ENCODE assay signal across 8 mouse cellular contexts in genomic region chr12:57229703-57230102, GRCm38 (mm10). TPM values are rescaled to one million over a fixed set of nuclear protein-coding genes. Genes with fewer than 3 reads are reported as not detected.
DNase-seq lines count a peak whose midpoint lies in the region; ATAC-seq and TF ChIP-seq lines count a peak whose summit lies in the region.

No protein-coding gene starts in this region.

- peak overlapping the region; percentile 65 for H3K4me3 ChIP-seq in heart, embryonic 16.5 days (ENCODE audit: low read length)
- H3K4me3 ChIP-seq in bone marrow macrophage, adult 2 months (ENCODE audit: insufficient read depth, low read length) = peak overlapping the region; percentile 54
- peak overlapping the region; percentile 86 for H3K4me3 ChIP-seq in hindbrain, embryonic 14.5 days (replicated peaks; ENCODE audit: low read length)
- H3K4me3 ChIP-seq in midbrain, embryonic 11.5 days (ENCODE audit: low read depth, low read length) = peak overlapping the region; percentile 77

- TF ChIP-seq POLR2A in bone marrow macrophage, adult 2 months (IDR thresholded peaks at IDR 0.05; ENCODE audit: borderline replicate concordance, low read depth, low read length) = no peak

- H3K4me1 ChIP-seq in heart, embryonic 16.5 days (ENCODE audit: control insufficient read depth, insufficient read depth, low read length) = peaks cover 8% of the 10 kb centered on the region
- peaks cover 8% of the 10 kb centered on the region for H3K4me1 ChIP-seq in bone marrow macrophage, adult 2 months (ENCODE audit: control insufficient read depth, insufficient read depth, low read length)
- peaks cover 10% of the 10 kb centered on the region for H3K4me1 ChIP-seq in hindbrain, embryonic 14.5 days (replicated peaks; ENCODE audit: control insufficient read depth, insufficient read depth, low read length)
- H3K4me1 ChIP-seq in midbrain, embryonic 11.5 days (ENCODE audit: control insufficient read depth, insufficient read depth, low read length) = no peaks in the 10 kb centered on the region

- DNase-seq in heart, adult 18-20 months = no peak
- no peak for DNase-seq in hindbrain, embryonic 14.5 days (ENCODE audit: low spot score)
- no peak for DNase-seq in midbrain, embryonic 11.5 days (ENCODE audit: low spot score, missing footprints)
- DNase-seq in frontal cortex, adult 2 months (ENCODE audit: extremely low spot score in 1 of 2, low spot score in 1 of 2) = no peak
- DNase-seq in retina, postnatal 1 day = no peak
- DNase-seq in ovary, postnatal 36 days (ENCODE audit: low spot score) = no peak

- TF ChIP-seq CTCF in bone marrow macrophage, adult 2 months (IDR thresholded peaks at IDR 0.05; ENCODE audit: low read depth, low read length) = no peak

- H3K36me3 ChIP-seq in heart, embryonic 16.5 days (ENCODE audit: control insufficient read depth, insufficient read depth) = no peaks in the 10 kb centered on the region
- no peaks in the 10 kb centered on the region for H3K36me3 ChIP-seq in hindbrain, embryonic 14.5 days (replicated peaks; ENCODE audit: control insufficient read depth, insufficient read depth)
- no peaks in the 10 kb centered on the region for H3K36me3 ChIP-seq in midbrain, embryonic 11.5 days (ENCODE audit: control insufficient read depth, insufficient read depth, low read length)

- H3K9me3 ChIP-seq in heart, embryonic 16.5 days (replicated peaks; ENCODE audit: control insufficient read depth, low read length) = no peaks in the 10 kb centered on the region
- H3K9me3 ChIP-seq in hindbrain, embryonic 14.5 days (ENCODE audit: control insufficient read depth, low read length) = no peaks in the 10 kb centered on the region
- no peaks in the 10 kb centered on the region for H3K9me3 ChIP-seq in midbrain, embryonic 11.5 days (ENCODE audit: control insufficient read depth, low read length)

- H3K9ac ChIP-seq in heart, embryonic 16.5 days (ENCODE audit: low read length) = peak overlapping the region; percentile 75
- peak overlapping the region; percentile 53 for H3K9ac ChIP-seq in hindbrain, embryonic 14.5 days
- H3K9ac ChIP-seq in midbrain, embryonic 11.5 days (ENCODE audit: low read length) = peak overlapping the region; percentile 88

- H3K27ac ChIP-seq in heart, embryonic 16.5 days (ENCODE audit: low read length) = peak overlapping the region; percentile 86
- peak overlapping the region; percentile 38 for H3K27ac ChIP-seq in bone marrow macrophage, adult 2 months (ENCODE audit: insufficient read depth, low read depth, low read length)
- H3K27ac ChIP-seq in hindbrain, embryonic 14.5 days = peak overlapping the region; percentile 83
- no peak overlapping the region for H3K27ac ChIP-seq in midbrain, embryonic 11.5 days (ENCODE audit: low read depth, low read length)

- 20% methylated on average over 4 of the region's 4 CpGs for WGBS in heart, embryonic 16.5 days
- WGBS in hindbrain, embryonic 14.5 days = 41% methylated on average over 4 of the region's 4 CpGs
- WGBS in midbrain, embryonic 11.5 days = 32% methylated on average over 4 of the region's 4 CpGs

- peak overlapping the region; percentile 60 for H3K4me2 ChIP-seq in heart, embryonic 16.5 days (ENCODE audit: low read depth, low read length)
- peak overlapping the region; percentile 69 for H3K4me2 ChIP-seq in hindbrain, embryonic 14.5 days (replicated peaks)
- peak overlapping the region; percentile 68 for H3K4me2 ChIP-seq in midbrain, embryonic 11.5 days

- H3K27me3 ChIP-seq in heart, embryonic 16.5 days (ENCODE audit: control insufficient read depth, insufficient read depth, low read length) = no peaks in the 10 kb centered on the region
- no peaks in the 10 kb centered on the region for H3K27me3 ChIP-seq in hindbrain, embryonic 14.5 days (ENCODE audit: control insufficient read depth, insufficient read depth, low read length)
- H3K27me3 ChIP-seq in midbrain, embryonic 11.5 days (ENCODE audit: control insufficient read depth, insufficient read depth, low read length) = no peaks in the 10 kb centered on the region

- peak; percentile 2; the same call in 1 of the 2 replicates for ATAC-seq in heart, embryonic 16.5 days (replicated peaks; ENCODE audit: extremely low read depth, insufficient read depth, low FRiP score)
- ATAC-seq in hindbrain, embryonic 14.5 days (ENCODE audit: low FRiP score) = no peak
- ATAC-seq in midbrain, embryonic 11.5 days (ENCODE audit: low FRiP score) = peak; percentile 8; the same call in 1 of the 2 replicates

RNA-seq across cellular contexts. Expression of gene Prps1l3, which starts 0.5 kb away (rescaled TPM):
- polyA plus RNA-seq in heart, embryonic 16.5 days (2015; fragmentation: Nextera tagmentation; extraction: Ambion mirVana) = 37.6 and 43.0 TPM in 2 replicates
- 10 to 100 TPM; 17.5 to 19.0 TPM for total RNA-seq in heart, adult 18-20 months (2021)
- polyA plus RNA-seq in bone marrow macrophage, adult 2 months (2012; ENCODE audit: insufficient read depth, insufficient read length, missing spikeins) = 7.9 and 12.5 TPM in 2 replicates
- 30.0 and 31.0 TPM in 2 replicates for polyA plus RNA-seq in hindbrain, embryonic 14.5 days (2014; fragmentation: Nextera tagmentation; extraction: Ambion mirVana)
- 78.1 and 86.4 TPM in 2 replicates for polyA plus RNA-seq in midbrain, embryonic 11.5 days (2014; fragmentation: Nextera tagmentation; extraction: Ambion mirVana)
- polyA plus RNA-seq in frontal cortex, adult 2 months (2012; rRNA removed) = 9.6 and 10.8 TPM in 2 replicates

RNA-seq across cellular contexts. Expression of gene Mipol1, which starts 0.5 kb away (rescaled TPM):
- 8.0 TPM in 2 replicates for polyA plus RNA-seq in heart, embryonic 16.5 days (2015; fragmentation: Nextera tagmentation; extraction: Ambion mirVana)
- total RNA-seq in heart, adult 18-20 months (2021) = 1 to 10 TPM; 3.5 to 5.5 TPM
- 1.6 and 1.7 TPM in 2 replicates for polyA plus RNA-seq in bone marrow macrophage, adult 2 months (2012; ENCODE audit: insufficient read depth, insufficient read length, missing spikeins)
- polyA plus RNA-seq in hindbrain, embryonic 14.5 days (2014; fragmentation: Nextera tagmentation; extraction: Ambion mirVana) = 4.9 and 5.0 TPM in 2 replicates
- 7.6 and 9.5 TPM in 2 replicates for polyA plus RNA-seq in midbrain, embryonic 11.5 days (2014; fragmentation: Nextera tagmentation; extraction: Ambion mirVana)
- polyA plus RNA-seq in frontal cortex, adult 2 months (2012; rRNA removed) = 3.9 and 4.3 TPM in 2 replicates

RNA-seq across cellular contexts. Expression of gene Slc25a21, which starts 32.4 kb away (rescaled TPM):
- 0.07 and 0.46 TPM in 2 replicates for polyA plus RNA-seq in heart, embryonic 16.5 days (2015; fragmentation: Nextera tagmentation; extraction: Ambion mirVana)
- total RNA-seq in heart, adult 18-20 months (2021) = under 1 TPM; 0.64 to 0.67 TPM
- polyA plus RNA-seq in bone marrow macrophage, adult 2 months (2012; ENCODE audit: insufficient read depth, insufficient read length, missing spikeins) = not detected in 2 replicates
- polyA plus RNA-seq in hindbrain, embryonic 14.5 days (2014; fragmentation: Nextera tagmentation; extraction: Ambion mirVana) = 0.13 and 0.36 TPM in 2 replicates
- 2.3 and 2.5 TPM in 2 replicates for polyA plus RNA-seq in midbrain, embryonic 11.5 days (2014; fragmentation: Nextera tagmentation; extraction: Ambion mirVana)
- 0.54 and 0.65 TPM in 2 replicates for polyA plus RNA-seq in frontal cortex, adult 2 months (2012; rRNA removed)
